Mouse (Mus musculus): ENCODE measurements at regions not wholly inside any gene's neighbourhood (a gene's known extent, or its start where the extent isn't known, plus 50 kb on each side); places are given as distances from the start of the nearest gene placed in this dataset.

GRCm38 (mm10) chr16:85668767-85669166 lies 115.6 kb upstream of the Cyyr1 start:
- no peak overlapping the region for H3K27ac ChIP-seq
- no peak overlapping the region for H3K9ac ChIP-seq
- no peak overlapping the region for H3K4me2 ChIP-seq (replicated peaks)
- H3K9me3 ChIP-seq: no peaks in the 10 kb centered on the region
- H3K4me3 ChIP-seq (replicated peaks): no peak overlapping the region
- 73% methylated on average over 5 of the region's 5 CpGs for WGBS
- ATAC-seq: no peak
- H3K36me3 ChIP-seq: no peaks in the 10 kb centered on the region
- H3K4me1 ChIP-seq (replicated peaks): no peaks in the 10 kb centered on the region
- H3K27me3 ChIP-seq (replicated peaks): no peaks in the 10 kb centered on the region

- Histone ChIP-seq H3K36me3 (no peaks in the 10 kb centered on the region), H3K4me1 (replicated peaks) (no peaks in the 10 kb centered on the region), H3K27ac (no peak overlapping the region), H3K9ac (no peak overlapping the region), H3K4me3 (replicated peaks) (no peak overlapping the region), H3K27me3 (replicated peaks) (no peaks in the 10 kb centered on the region), H3K9me3 (no peaks in the 10 kb centered on the region), H3K4me2 (replicated peaks) (no peak overlapping the region)
- WGBS: 61% methylated on average over 1 of the region's 1 CpGs
- ATAC-seq: no peak
Measured at GRCm38 (mm10) chr16:85667790-85668189, 114.6 kb upstream of the Cyyr1 start.

GRCm38 (mm10) chr16:85649516-85649915 lies 96.3 kb upstream of the Cyyr1 start:
- Histone ChIP-seq H3K4me1 (replicated peaks) (no peaks in the 10 kb centered on the region), H3K27me3 (replicated peaks) (no peaks in the 10 kb centered on the region), H3K9ac (no peak overlapping the region), H3K36me3 (no peaks in the 10 kb centered on the region), H3K9me3 (no peaks in the 10 kb centered on the region), H3K4me2 (replicated peaks) (no peak overlapping the region), H3K4me3 (replicated peaks) (no peak overlapping the region), H3K27ac (no peak overlapping the region)
- 93% methylated on average over 1 of the region's 1 CpGs for WGBS
- ATAC-seq: no peak

- no peak overlapping the region for H3K9ac ChIP-seq
- no peak overlapping the region for H3K4me3 ChIP-seq (replicated peaks)
- no peaks in the 10 kb centered on the region for H3K36me3 ChIP-seq
- no peak overlapping the region for H3K27ac ChIP-seq
- H3K9me3 ChIP-seq: no peaks in the 10 kb centered on the region
- no peak for ATAC-seq
- no peaks in the 10 kb centered on the region for H3K4me1 ChIP-seq (replicated peaks)
- H3K27me3 ChIP-seq (replicated peaks): no peaks in the 10 kb centered on the region
- WGBS: 74% methylated on average over 4 of the region's 4 CpGs
- H3K4me2 ChIP-seq (replicated peaks): no peak overlapping the region
Measured at GRCm38 (mm10) chr16:85640992-85641391, 87.8 kb upstream of the Cyyr1 start.

- Histone ChIP-seq H3K4me2 (replicated peaks) (no peak overlapping the region), H3K4me3 (replicated peaks) (no peak overlapping the region), H3K36me3 (no peaks in the 10 kb centered on the region), H3K9me3 (no peaks in the 10 kb centered on the region), H3K4me1 (replicated peaks) (no peaks in the 10 kb centered on the region), H3K9ac (no peak overlapping the region), H3K27ac (no peak overlapping the region), H3K27me3 (replicated peaks) (no peaks in the 10 kb centered on the region)
- ATAC-seq: no peak
- WGBS: 84% methylated on average over 1 of the region's 1 CpGs
Measured at GRCm38 (mm10) chr16:85637079-85637478, 83.9 kb upstream of the Cyyr1 start.

- peak; percentile 68; the same call in 1 of the 2 replicates for ATAC-seq
- H3K9me3 ChIP-seq: no peaks in the 10 kb centered on the region
- H3K27ac ChIP-seq: no peak overlapping the region
- H3K9ac ChIP-seq: no peak overlapping the region
- no peak overlapping the region for H3K4me3 ChIP-seq (replicated peaks)
- no peaks in the 10 kb centered on the region for H3K36me3 ChIP-seq
- WGBS: 80% methylated on average over 3 of the region's 3 CpGs
- H3K4me2 ChIP-seq (replicated peaks): no peak overlapping the region
- H3K4me1 ChIP-seq (replicated peaks): no peaks in the 10 kb centered on the region
- no peaks in the 10 kb centered on the region for H3K27me3 ChIP-seq (replicated peaks)
Measured at GRCm38 (mm10) chr16:85629738-85630137, 76.5 kb upstream of the Cyyr1 start.

- no peak overlapping the region for H3K27ac ChIP-seq
- 75% methylated on average over 8 of the region's 8 CpGs for WGBS
Measured at GRCm38 (mm10) chr16:85624505-85624904, 71.3 kb upstream of the Cyyr1 start.

GRCm38 (mm10) chr16:85604089-85604488 lies 50.9 kb upstream of the Cyyr1 start:
- no peak for ATAC-seq
- no peaks in the 10 kb centered on the region for H3K4me1 ChIP-seq (replicated peaks)
- H3K27ac ChIP-seq: no peak overlapping the region
- WGBS: 82% methylated on average over 2 of the region's 2 CpGs
- no peaks in the 10 kb centered on the region for H3K27me3 ChIP-seq (replicated peaks)
- H3K9ac ChIP-seq: no peak overlapping the region
- no peaks in the 10 kb centered on the region for H3K36me3 ChIP-seq
- no peak overlapping the region for H3K4me2 ChIP-seq (replicated peaks)
- no peaks in the 10 kb centered on the region for H3K9me3 ChIP-seq
- H3K4me3 ChIP-seq (replicated peaks): no peak overlapping the region

More at GRCm38 (mm10) chr16:85624505-85624904, 71.3 kb upstream of the Cyyr1 start:
- Histone ChIP-seq H3K36me3 (no peaks in the 10 kb centered on the region), H3K4me3 (replicated peaks) (no peak overlapping the region), H3K9me3 (no peaks in the 10 kb centered on the region), H3K27me3 (replicated peaks) (no peaks in the 10 kb centered on the region), H3K4me1 (replicated peaks) (no peaks in the 10 kb centered on the region), H3K9ac (no peak overlapping the region), H3K4me2 (replicated peaks) (no peak overlapping the region)
- no peak for ATAC-seq

Data from intestine, embryonic 15.5 days (tissue).